Mouse (Mus musculus): ENCODE results near the gene D230025D16Rik. TPM values are rescaled to one million over a fixed set of nuclear protein-coding genes. Genes with fewer than 3 reads are reported as not detected.
A peak's percentile ranks its signal among the peaks of the same experiment; 100 is the strongest.
"Not testable (repeated sequence)": the region's sequence is repeated elsewhere in the genome, so short reads cannot be mapped to it uniquely, and the experiment has no call there.

D230025D16Rik gene
- total RNA-seq, 2 experiments from 2014 or later: 35.4 to 36.4 TPM

DNA sequence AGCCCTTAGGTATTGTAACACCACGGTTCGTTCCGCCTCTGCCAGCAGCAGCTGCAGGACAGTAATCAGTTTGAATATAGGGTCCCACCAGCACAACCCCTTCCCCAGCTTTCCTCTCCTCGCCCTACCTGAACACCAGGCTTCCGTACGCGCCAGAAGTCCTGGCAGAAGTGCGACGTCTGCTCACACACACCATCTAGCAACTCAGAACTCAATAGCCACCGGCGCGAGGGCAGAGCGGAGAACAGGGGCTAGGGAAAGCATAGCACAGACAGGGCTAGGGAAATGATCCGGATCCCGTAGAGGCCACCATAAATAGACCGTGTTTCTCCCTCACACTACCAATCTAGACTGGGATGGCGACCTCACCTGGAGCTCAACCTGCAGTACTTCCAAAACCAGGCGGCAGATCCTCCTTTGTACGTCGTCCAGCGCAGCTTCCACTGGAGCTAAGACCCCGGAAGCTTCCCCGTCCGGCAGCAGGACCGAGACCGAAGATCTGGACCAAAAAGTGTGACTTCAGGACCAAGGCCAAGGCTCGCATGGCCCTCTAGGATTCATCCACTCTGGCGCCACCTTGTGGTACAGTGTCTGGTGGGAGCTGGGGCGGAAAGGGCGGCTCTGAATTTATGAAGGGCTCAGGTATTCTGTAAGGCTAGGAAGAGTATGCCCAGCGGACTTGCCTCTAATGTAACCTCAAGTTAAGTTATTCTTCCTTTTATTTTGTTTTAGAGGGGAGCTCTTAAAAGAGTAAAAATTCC, 65.8 kb downstream of the D230025D16Rik start:
- DNase-seq (ENCODE audit: extremely low spot score in 1 of 2, low spot score in 1 of 2): peak in 1 of 2 experiments; percentile 93

DNA sequence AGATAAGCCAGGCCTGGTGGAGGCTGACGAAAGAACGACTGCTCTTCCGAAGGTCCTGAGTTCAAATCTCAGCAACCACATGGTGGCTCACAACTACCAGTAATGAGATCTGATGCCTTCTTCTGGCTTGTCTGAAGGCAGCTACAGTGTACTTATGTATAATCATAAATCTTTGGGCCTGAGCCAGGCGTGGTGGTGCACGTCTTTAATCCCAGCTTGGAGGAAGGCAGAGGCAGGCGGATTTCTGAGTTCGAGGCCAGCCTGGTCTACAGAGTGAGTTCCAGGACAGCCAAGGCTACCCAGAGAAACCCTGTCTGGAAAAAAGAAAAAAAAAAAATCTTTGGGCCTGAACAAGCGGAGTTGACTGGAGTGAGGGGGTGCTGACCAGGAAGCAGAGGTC, 66.4 kb downstream of the D230025D16Rik start:
- not testable (repeated sequence) for DNase-seq (ENCODE audit: extremely low spot score in 1 of 2, low spot score in 1 of 2)

GRCm38 (mm10) chr8:105291802-105292201, 66.9 kb downstream of the D230025D16Rik start:
- not testable (repeated sequence) for DNase-seq (ENCODE audit: extremely low spot score in 1 of 2, low spot score in 1 of 2)

DNA sequence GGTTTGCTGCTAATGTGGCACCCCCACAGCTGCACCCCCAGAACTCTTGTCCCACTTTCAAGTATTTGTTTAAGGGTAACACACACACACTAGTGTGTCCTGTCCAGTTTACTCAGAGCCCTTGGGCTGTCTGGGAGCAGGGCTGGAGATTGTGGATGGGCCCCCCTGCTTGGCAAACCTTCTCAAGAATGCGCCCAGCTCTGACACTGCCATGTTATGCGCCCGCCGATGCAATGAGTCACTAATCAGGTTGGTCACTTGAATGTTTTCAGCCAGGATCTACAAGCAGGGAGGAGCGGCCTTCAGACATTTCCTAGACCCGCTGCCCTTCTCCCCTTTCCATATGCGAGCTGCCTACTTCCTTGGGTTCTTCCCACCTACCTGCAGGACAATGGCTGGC, 67.5 kb downstream of the D230025D16Rik start:
- DNase-seq (ENCODE audit: extremely low spot score in 1 of 2, low spot score in 1 of 2): no peak

DNA sequence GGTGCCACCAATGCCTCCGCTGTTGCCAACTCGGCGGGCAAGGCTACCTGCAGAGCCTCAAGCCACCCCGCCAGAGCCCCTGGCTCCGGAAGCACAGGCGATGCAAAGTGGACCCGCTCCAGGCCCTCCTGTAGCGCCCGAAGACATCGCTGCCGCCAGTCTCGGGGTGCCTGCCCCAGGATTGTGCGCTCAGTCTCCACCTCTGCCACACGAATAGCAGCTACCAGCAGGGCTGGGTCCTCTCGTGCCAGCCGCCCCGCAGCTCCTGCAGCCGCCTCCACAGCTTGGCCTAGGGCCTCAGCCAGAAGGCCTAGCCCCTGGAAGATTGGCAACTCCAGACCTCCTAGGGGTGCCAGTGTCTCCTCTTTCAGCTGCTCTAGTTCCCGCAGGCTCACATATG, 68.5 kb downstream of the D230025D16Rik start:
- DNase-seq (ENCODE audit: extremely low spot score in 1 of 2, low spot score in 1 of 2): no peak

GRCm38 (mm10) chr8:105294776-105295175, 69.8 kb downstream of the D230025D16Rik start:
- no peak for DNase-seq (ENCODE audit: extremely low spot score in 1 of 2, low spot score in 1 of 2)

DNA sequence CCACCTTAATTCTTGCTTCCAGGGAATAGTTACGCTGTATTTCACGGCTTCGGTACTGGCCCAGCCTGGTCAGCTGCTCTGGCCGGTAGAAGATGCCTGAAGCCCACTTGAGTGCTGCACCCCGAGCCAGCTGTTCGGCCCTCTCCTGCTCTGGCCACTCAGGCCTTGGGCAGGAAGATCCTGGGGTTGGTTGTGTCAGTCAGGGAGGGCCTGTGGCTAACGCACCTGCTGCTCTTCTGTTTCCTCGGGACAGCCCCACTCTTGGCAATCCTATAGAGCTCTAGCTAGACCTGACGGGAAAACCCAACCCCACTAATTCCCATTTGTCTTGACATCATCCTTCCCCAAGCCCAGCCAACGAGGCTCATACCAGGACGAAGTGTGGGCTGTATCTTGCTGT, 70.3 kb downstream of the D230025D16Rik start:
- no peak for DNase-seq (ENCODE audit: extremely low spot score in 1 of 2, low spot score in 1 of 2)

DNA sequence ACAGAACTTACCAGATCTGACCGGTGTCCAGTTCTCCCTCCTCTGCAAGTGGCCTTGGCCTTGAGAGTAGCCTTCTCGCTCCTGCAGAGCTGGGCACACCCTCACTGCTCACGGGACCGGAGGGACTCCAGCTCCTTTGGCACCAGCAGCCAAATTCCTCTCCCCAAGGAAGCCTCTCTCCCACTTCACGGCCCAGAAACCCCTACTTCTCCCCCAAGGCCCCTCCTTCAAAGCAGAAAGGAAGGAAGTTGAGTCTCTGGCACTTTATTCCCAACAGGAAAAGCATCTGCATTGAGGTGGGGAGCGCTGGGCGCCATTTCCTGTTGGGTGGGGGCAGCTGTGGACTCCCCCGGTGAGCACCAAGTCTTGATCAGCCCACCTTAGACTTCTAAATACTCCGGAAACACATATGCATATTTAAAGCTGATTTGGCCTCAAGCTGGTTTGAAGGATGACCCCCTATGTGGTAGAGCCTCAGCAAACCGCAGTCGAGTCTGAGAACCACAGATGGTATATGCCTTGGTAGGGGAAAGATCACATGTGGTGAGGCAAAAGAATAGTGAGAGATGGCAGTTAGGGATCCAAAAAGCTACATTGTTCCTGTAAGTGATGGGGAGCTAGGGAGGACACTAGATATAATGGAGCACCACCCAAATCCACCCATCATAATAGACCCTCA, 71.1 kb downstream of the D230025D16Rik start, which contains the start of gene Exoc3l:
TSS of gene Exoc3l (minus strand) at position 207 of the 679 bp plus-strand sequence.
- no peak for DNase-seq (ENCODE audit: extremely low spot score in 1 of 2, low spot score in 1 of 2)

DNA sequence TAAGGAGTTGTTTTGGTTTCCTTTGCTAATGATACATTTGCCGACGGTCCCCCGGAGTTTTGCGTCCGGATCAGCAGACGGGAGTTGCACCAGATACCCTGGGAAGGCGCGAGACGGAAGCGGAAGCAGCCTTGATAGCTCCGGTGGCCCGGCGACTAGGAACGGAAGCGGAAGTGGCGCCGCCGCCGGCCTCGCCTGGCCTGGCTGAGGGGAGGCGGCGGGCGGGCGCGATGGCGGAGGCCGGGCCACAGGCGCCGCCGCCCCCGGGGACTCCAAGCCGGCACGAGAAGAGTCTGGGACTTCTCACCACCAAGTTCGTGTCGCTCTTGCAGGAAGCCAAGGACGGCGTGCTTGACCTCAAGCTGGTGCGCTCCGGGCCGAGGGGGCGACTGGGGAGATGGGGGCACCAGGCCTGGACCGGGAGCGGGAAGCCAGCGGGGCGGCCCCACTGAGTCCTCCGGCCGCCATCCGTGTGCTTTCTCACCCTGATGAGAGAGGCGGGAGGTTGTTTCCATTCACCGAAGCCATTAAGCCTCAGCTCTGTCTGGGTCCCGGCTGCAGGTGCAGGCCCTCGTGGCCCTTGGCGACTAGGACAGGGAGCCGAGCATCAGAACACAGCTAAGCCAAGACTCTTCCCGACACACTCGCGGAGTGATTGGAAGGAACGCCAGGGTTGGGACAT, 72.7 kb downstream of the D230025D16Rik start, which contains the start of gene E2f4:
TSS of gene E2f4 (plus strand) at position 153 of the 682 bp plus-strand sequence.
- DNase-seq (ENCODE audit: extremely low spot score in 1 of 2, low spot score in 1 of 2): peak; percentile 80 to 85

- no peak for DNase-seq (ENCODE audit: extremely low spot score in 1 of 2, low spot score in 1 of 2)
These were observed 73.7 kb downstream of the D230025D16Rik start for GRCm38 (mm10) chr8:105298351-105299252.

DNA sequence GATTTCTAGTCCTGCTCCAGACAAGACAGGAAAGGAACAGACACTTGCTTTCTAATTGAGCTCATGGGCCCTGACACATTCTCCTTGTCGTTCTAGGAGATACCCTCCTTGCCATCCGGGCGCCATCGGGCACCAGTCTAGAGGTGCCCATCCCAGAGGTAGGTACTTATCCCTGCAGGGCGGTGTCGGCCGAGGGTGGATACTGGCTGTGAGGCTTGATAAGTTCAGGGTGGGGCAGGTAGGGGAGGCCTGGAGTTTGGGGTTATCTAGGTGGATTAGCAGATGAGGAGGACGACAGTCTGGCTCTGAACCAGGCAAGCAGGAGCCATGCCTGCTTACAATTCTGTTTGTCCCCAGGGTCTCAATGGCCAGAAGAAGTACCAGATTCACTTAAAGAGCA, 75.0 kb downstream of the D230025D16Rik start:
- DNase-seq (ENCODE audit: extremely low spot score in 1 of 2, low spot score in 1 of 2): no peak

Other genes starting within 250 kb of the D230025D16Rik start
- not detected for gene Ces2h, start 224.3 kb upstream of the D230025D16Rik start, total RNA-seq (2021)
- not detected for gene Ces3a, start 176.5 kb upstream of the D230025D16Rik start, total RNA-seq (2021)
- gene Ces3b, start 141.4 kb upstream of the D230025D16Rik start, total RNA-seq (2021): not detected
- gene Ces4a, start 93.3 kb upstream of the D230025D16Rik start, total RNA-seq (2021): not detected
- 10 to 100 TPM; 22.0 to 22.1 TPM for gene Cbfb, start 54.5 kb upstream of the D230025D16Rik start, total RNA-seq (2021)
- gene B3gnt9, start 30.0 kb downstream of the D230025D16Rik start, total RNA-seq (2021): 1 to 10 TPM; 4.0 to 4.4 TPM
- 10 to 100 TPM in 1 of 2 experiments, 1 to 10 TPM in 1; 4.6 to 10.9 TPM for gene Tradd, start 39.5 kb downstream of the D230025D16Rik start, total RNA-seq (2021)
- under 1 TPM; 0.69 to 0.94 TPM for gene Fbxl8, start 39.5 kb downstream of the D230025D16Rik start, total RNA-seq (2021)
- gene Hsf4, start 44.7 kb downstream of the D230025D16Rik start, total RNA-seq (2021): 1 to 10 TPM; 4.1 to 5.0 TPM
- 1 to 10 TPM; 6.8 to 7.8 TPM for gene Nol3, start 51.0 kb downstream of the D230025D16Rik start, total RNA-seq (2021)
- gene 4931428F04Rik, start 64.7 kb downstream of the D230025D16Rik start, total RNA-seq (2021): 10 to 100 TPM; 21.7 to 24.4 TPM
- gene Exoc3l, start 71.0 kb downstream of the D230025D16Rik start, total RNA-seq (2021): 1 to 10 TPM in 1 of 2 experiments, under 1 TPM in 1; 0.98 to 1.3 TPM
- gene E2f4, start 72.5 kb downstream of the D230025D16Rik start, total RNA-seq (2021): 10 to 100 TPM; 31.4 to 34.7 TPM
- gene Elmo3, start 80.5 kb downstream of the D230025D16Rik start, total RNA-seq (2021): under 1 TPM; 0.61 to 0.64 TPM
- 1 to 10 TPM; 4.0 to 9.2 TPM for gene Lrrc29, start 101.1 kb downstream of the D230025D16Rik start, total RNA-seq (2021)
- gene Tmem208, start 101.2 kb downstream of the D230025D16Rik start, total RNA-seq (2021): 10 to 100 TPM; 40.7 to 45.2 TPM
- 1 to 10 TPM; 1.7 to 2.8 TPM for gene Fhod1, start 122.8 kb downstream of the D230025D16Rik start, total RNA-seq (2021)
- gene Slc9a5, start 123.7 kb downstream of the D230025D16Rik start, total RNA-seq (2021): 10 to 100 TPM; 12.5 to 13.4 TPM
- 1 to 10 TPM in 1 of 2 experiments, under 1 TPM in 1; 0.49 to 1.1 TPM for gene Plekhg4, start 148.1 kb downstream of the D230025D16Rik start, total RNA-seq (2021)
- not detected for gene Kctd19, start 188.4 kb downstream of the D230025D16Rik start, total RNA-seq (2021)
- under 1 TPM; 0.34 to 0.59 TPM for gene Lrrc36, start 188.4 kb downstream of the D230025D16Rik start, total RNA-seq (2021)
- 10 to 100 TPM; 26.7 to 33.7 TPM for gene Tppp3, start 246.4 kb downstream of the D230025D16Rik start, total RNA-seq (2021)

Measured in layer of hippocampus, postnatal 25 days (tissue).